Mouse (Mus musculus) spleen, adult 12 weeks (tissue): ENCODE measurements around the gene Bax.

ENCODE experiments used
- DNase-seq: peaks from one replicate; pipeline ENCODE4 v3.0.0; 2022; ENCODE audit warnings: low spot score

The Bax gene

DNA sequence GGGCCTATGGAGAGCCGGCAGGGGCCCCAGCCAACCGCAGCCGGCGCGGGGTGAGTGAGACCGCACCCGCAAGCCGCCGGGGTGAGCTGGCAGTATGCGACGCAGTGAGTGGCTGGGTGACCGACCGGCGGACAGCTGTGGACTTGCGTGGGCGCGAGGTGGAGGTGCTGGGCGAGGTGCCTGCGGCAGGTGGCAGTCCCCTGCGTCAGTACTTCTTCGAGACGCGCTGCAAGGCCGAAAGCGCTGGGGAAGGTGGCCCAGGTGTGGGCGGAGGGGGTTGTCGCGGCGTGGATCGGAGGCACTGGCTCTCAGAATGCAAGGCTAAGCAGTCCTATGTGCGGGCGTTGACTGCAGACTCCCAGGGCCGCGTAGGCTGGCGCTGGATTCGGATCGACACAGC lies 51.1 kb downstream of the Bax start:
- no peak for DNase-seq

DNA sequence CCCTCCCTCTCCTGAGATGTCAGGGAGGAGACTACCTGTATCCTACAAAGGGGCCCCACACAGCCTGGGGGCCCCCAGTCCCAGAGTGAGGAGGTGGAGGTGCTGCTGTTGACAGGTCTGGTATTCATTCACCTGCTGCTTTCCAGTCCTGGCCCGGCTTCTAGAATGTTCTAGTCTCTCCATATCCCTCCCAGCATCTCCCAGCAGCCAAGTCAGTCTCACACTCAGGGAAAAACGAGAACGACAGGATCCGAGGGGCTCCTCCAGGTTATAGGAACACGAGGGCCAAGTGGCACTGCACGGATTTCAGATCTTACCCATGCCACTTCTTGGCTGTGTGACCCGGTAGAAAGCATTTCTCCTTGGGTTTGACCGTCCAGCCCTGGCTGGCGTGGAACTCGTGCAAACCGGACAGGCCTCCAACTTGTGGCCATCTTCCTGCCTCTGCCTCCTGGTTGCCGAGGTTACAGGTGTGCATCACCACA lies 51.9 kb downstream of the Bax start:
- DNase-seq = no peak

DNA sequence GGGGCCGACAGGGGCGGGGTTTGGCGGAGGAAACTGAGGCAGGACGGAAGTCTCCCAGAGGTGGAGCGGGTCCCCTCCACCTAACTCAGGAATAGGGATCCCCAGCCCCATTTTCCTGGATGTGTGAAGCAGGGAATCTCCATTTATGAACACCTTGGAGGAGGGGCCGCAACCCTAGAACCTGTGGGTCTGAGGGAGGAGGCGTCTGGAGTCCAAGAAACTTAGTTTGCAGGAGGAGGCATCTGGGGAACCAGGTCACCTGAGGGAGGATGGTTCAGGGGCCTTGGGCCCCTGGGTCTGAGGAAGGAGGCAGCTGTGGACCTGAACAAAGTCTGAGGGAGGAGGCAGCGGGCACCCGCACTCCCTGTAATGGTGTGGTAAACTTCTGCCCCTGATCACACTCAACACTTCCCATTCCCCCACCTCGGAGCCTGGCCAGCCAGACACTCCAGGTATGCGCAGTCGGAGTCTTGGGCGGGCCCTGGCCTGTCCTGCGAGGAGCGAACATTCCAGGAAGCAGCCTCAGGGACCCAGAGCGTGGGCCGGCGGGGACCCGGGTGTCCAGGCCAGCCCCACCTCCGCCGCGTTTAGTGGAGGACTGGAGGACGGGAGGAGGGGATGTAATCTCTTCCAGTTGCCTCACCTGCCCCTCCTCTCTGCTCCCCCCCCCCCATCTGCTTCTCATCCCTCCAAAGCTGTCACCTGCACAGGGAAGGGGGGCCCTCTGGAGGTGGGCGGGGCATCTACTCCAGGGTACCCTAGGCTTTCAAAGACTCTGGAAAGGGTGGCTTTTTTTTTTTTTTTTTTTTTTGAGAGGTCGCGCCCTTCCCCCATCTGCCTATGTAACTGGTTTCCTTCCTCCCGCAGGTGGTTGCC lies 52.6 kb downstream of the Bax start:
- DNase-seq = no peak

- no peak for DNase-seq
Observed at GRCm38 (mm10) chr7:45413113-45413863, 53.4 kb downstream of the Bax start, which contains the start of gene Ntf5. Ntf5 (plus strand) TSS chr7:45413695.

DNA sequence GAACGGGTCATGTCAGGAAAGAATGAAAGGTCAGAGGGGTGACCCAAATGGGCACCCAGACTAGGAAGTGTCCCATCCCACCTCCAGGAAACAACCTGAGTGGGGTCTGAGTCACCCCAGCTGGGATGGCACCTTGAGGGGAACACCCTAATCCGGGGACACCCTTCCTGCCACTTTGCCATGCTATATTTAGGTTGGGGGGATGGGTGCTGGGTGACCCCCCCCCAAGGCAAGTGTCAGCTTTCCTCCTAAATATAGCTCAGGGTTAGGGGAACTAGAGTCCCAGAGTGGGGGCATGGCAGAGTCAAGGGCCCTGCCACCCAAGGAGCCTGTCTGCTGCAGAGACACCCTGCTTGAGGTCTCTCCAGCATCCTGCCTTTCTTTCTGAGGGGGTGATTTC lies 54.3 kb downstream of the Bax start:
- DNase-seq = no peak
